Mouse (Mus musculus) liver, adult 10 weeks (tissue): ENCODE measurements around the gene Toporsl. TPM values are rescaled to one million over a fixed set of nuclear protein-coding genes. Genes with fewer than 3 reads are reported as not detected.

Experiments used
- polyA plus RNA-seq: library from polyadenylated mRNA; stranded (reverse); fragments of 350-450 nt; fragmentation: Illumina TruSeq; extraction: RNeasy Lipid Tissue Mini Kit (QIAGEN cat#74804); gene quantifications from one replicate; pipeline ENCODE4 v1.2.3, GENCODE M21; 2014; ENCODE audit warnings: low read depth, low replicate concordance

Gene Toporsl
- polyA plus RNA-seq, result not detected

DNA sequence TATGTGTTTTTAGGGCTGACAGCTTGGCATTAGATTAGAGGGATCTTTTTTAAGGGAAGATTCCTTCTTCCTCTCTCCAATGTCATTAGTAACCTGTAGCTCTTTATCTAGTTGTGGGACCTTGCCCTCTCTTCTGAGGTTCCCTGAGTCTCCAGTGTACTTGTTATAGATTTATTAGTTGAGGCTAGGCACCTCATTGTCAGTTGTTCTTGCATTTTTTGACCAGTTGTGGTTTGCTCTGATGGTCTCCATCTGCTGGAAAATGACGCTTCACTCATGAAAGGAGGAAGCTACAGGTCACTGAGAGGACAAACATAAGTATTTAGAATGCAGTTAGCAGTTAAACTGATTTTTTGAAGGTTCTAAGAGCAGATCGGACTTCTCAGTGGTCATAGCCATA is at the start of gene Toporsl:
TSS of gene Toporsl (plus strand) at position 348 of the 400 bp plus-strand sequence.

Other genes with a start within 250 kb of the Toporsl start
- 3.1 TPM for gene Smc2, start 157.0 kb upstream of the Toporsl start, polyA plus RNA-seq
- not detected for gene Vma21-ps, start 99.0 kb upstream of the Toporsl start, polyA plus RNA-seq
- not detected for gene Olfr275, start 218.3 kb downstream of the Toporsl start, polyA plus RNA-seq